Mouse (Mus musculus) lung, adult 2 months (tissue): Measurements from ENCODE around the gene Strn. TPM values are rescaled to one million over a fixed set of nuclear protein-coding genes. Genes with fewer than 3 reads are reported as not detected.

ENCODE experiments used
- DNase-seq: peaks from one replicate; pipeline ENCODE4 v3.0.0; 2022
- H3K4me1 ChIP-seq: fragments of 200-500 bp; 2 replicates; pipeline ENCODE4 v1.6.1; 2011; ENCODE audit warnings: low read length; ENCODE audit not compliant: control insufficient read depth, insufficient read depth
- H3K4me3 ChIP-seq: fragments of 200-500 bp; replicated peaks from 2 replicates; pipeline ENCODE3; 2011; ENCODE audit warnings: low read depth, mild to moderate bottlenecking, control low read depth, low read length; ENCODE audit errors: extremely low read depth
- CTCF ChIP-seq: fragments of 200-500 bp; IDR thresholded peaks from 2 replicates; pipeline ENCODE4 v1.5.1; 2011; ENCODE audit warnings: mild to moderate bottlenecking, low read length, control low read depth; ENCODE audit not compliant: insufficient read depth
- POLR2A ChIP-seq: fragments of 200-500 bp; IDR thresholded peaks from 2 replicates; pipeline ENCODE4 v1.6.1; 2011; ENCODE audit warnings: low read depth, mild to moderate bottlenecking, control low read depth, low read length, borderline replicate concordance; ENCODE audit errors: extremely low read depth
- WGBS: fragments of 180-500 bp; shearing (Covaris S2); methylation state at CpG from one replicate; pipeline ENCODE4 v1.1.7; 2018; 5-methylcytosine and 5-hydroxymethylcytosine counted together
- polyA plus RNA-seq: library from polyadenylated mRNA; depleted of rRNA; stranded (reverse); fragments of >200 nt; gene quantifications from 2 replicates; pipeline ENCODE4 v1.2.3, GENCODE M21; 2012; rRNA removed

The Strn gene
- 7.2 and 9.6 TPM in 2 replicates for polyA plus RNA-seq

DNA sequence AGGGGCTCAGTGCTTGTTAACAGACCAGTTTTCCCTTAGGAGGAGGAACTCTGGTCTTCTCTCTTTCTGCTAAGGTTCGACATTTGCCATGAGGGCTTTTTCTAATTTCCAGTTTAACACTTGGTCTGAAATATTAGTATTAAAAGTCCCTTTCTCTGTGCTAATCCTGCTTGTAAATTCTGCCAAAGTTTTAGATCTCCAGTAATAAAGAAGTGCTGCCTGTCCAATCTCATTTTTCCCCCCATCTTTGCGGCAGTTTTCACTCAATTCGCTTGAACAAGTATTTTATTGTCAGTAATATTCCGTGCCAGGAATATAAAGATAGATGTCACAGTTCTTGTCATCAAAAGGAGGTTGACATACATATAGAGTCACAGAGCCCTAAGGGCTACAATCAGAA, at the start of gene Strn:
Gene Strn (minus strand): TSS at position 101 of the 400 bp plus-strand sequence.
- no peak for TF ChIP-seq POLR2A
- TF ChIP-seq CTCF, result no peak
- no peak for DNase-seq
- WGBS, result 33% methylated on average over 4 of the region's 4 CpGs
- peaks cover 10% of the 10 kb centered on the region for H3K4me1 ChIP-seq
- peak within 1 kb of the TSS; percentile 78 for H3K4me3 ChIP-seq

DNA sequence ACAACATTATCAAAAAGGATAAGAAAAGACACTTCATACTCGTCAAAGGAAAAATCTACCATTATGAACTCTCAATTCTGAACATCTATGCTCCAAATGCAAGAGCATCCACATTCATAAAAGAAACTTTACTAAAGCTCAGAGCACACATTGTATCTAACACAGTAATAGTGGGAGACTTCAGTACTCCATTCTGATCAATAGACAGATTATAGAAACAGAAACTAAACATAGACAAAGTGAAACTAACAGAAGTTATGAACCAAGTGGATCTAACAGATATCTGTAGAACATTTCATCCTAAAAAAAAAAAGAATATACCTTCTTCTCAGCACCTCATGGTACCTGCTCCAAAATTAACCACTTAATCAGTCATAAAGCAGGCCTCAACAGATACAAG, 41.8 kb upstream of the Strn start:
- TF ChIP-seq CTCF, result no peak
- TF ChIP-seq POLR2A, result no peak
- 93% methylated on average over 1 of the region's 1 CpGs for WGBS
- Histone ChIP-seq H3K4me1 (no peaks in the 10 kb centered on the region), H3K4me3 (no peak overlapping the region)
- DNase-seq, result no peak

DNA sequence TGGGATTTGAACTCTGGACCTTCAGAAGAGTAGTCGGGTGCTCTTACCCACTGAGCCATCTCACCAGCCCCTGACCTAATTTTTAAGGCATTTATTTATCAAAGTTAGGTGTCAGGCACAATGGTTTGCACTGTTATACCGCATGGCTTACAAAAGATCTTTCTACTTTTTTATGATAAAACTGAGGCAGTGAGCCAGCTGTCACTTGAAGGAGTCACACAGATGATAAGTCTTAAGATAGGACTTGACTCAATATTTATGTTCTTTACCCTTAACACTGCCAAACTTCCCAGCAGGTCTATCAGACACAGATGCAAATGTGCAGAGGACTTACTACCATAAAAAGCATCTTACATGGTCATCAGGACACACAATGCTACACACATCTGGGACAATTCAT, 35.3 kb upstream of the Strn start:
- no peaks in the 10 kb centered on the region; the same call in 1 of the 2 replicates for H3K4me1 ChIP-seq
- TF ChIP-seq POLR2A (no peak), CTCF (no peak)
- H3K4me3 ChIP-seq, result no peak overlapping the region
- 77% methylated on average over 2 of the region's 2 CpGs for whole genome bisulfite sequencing
- DNase-seq, result no peak

DNA sequence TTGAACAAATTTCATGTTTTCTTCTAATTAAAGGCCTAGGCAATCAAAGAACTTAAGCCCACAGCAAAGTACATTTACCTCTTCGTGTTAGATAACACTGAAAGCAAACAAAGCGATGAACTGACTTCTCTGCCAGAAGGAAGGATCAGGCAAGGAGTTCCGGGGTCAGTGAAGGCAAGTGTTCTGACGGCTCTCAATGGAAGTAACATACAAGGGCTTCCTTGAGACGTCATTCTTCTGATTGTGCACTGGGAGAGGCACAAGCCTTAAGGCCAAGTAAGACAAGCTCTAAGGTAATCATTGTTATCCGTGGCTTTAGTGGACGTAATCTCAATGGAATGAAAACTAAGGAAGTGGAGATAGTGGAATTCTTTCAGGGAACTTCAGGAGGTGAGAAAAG, 33.9 kb upstream of the Strn start:
- DNase-seq, result no peak
- WGBS, result 54% methylated on average over 7 of the region's 7 CpGs
- no peak for TF ChIP-seq POLR2A
- TF ChIP-seq CTCF, result no peak
- Histone ChIP-seq H3K4me3 (no peak overlapping the region), H3K4me1 (no peaks in the 10 kb centered on the region; the same call in 1 of the 2 replicates)

DNA sequence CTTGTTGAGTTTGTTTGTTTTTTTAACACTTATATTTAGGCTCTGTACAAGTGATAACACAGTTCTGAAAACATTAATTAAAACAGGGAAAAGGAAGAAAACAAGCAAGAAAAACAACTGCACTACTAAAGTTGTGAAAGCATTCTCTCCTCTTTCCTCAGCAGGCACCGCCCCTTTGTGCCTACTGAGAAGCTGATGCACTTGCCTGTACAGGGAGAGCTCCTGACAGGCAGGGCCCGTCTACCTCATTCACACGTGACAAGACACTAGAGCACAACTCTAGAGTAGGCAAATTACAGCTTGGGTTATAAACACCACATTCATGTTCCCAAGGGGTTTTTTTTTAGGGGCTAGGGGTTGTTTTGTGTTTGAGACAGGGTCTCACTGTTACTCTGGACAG, 32.3 kb upstream of the Strn start:
- 66% methylated on average over 3 of the region's 3 CpGs for WGBS
- DNase-seq, result no peak
- TF ChIP-seq POLR2A (no peak), CTCF (no peak)
- Histone ChIP-seq H3K4me1 (no peaks in the 10 kb centered on the region; the same call in 1 of the 2 replicates), H3K4me3 (no peak overlapping the region)

DNA sequence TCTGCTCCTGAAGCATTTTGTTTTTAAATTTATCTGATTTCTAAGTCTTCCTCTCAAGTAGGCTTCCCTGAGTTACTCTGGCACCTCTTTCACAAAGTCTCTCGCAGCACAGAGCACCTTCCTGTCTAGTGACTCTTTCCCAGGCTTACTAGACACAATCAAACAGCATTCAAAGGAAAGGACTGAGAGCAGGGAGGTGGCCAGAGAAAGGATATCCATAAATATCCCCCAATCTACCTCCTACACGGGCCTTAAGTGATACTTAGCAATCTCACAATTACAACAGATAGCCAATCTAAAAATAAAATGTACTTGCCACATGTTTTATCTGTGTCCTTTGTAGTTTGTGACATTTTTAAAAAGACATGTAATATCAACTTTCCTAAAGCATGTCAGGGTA, 31.9 kb upstream of the Strn start:
- Histone ChIP-seq H3K4me1 (no peaks in the 10 kb centered on the region; the same call in 1 of the 2 replicates), H3K4me3 (no peak overlapping the region)
- WGBS, result 40% methylated on average over 2 of the region's 2 CpGs
- TF ChIP-seq CTCF (no peak), POLR2A (no peak)
- no peak for DNase-seq

DNA sequence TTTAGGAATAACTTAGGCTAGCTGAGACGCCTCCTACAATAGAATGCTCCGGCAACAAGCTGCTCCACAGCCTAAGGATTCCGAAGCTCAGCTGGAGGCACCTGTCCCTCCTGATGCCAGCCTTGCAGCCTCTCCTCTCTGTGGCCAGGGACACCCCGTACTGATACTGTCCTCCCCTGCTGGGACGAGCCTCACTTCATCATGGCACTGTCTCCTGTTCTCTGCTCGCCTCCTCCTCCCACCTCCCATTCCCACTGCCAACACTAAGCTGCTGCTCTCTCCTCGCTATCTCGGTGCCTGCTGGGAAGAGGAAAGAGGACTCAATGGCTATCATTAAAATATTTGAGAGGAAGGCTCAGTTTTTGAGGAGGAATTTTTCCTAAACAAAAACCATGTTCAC, 30.6 kb upstream of the Strn start:
- DNase-seq, result no peak
- TF ChIP-seq POLR2A, result no peak
- TF ChIP-seq CTCF, result no peak
- H3K4me3 ChIP-seq, result no peak overlapping the region
- 79% methylated on average over 8 of the region's 8 CpGs for WGBS
- H3K4me1 ChIP-seq, result no peaks in the 10 kb centered on the region; the same call in 1 of the 2 replicates

DNA sequence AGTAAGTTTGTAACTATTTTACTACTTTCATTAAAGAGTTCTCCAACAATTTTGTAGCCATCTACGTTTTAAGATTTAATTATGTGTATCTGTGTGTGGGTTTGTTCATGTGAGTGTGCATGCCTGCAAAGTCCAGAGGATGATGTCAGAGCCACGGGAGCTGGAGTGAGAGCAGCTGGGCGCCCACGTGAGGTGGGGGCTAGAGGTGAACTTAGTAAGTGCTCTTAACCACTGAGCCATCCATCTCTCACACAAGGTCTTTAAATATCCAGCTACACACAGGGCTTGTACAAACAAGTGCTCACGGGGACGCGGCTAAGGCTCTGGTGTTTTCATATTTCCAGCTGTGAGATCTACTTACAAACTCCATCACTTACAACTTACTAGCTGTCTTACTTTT, 29.1 kb upstream of the Strn start:
- H3K4me1 ChIP-seq, result no peaks in the 10 kb centered on the region; the same call in 1 of the 2 replicates
- WGBS, result 78% methylated on average over 7 of the region's 7 CpGs
- DNase-seq, result no peak
- TF ChIP-seq CTCF (no peak), POLR2A (no peak)
- H3K4me3 ChIP-seq, result no peak overlapping the region

DNA sequence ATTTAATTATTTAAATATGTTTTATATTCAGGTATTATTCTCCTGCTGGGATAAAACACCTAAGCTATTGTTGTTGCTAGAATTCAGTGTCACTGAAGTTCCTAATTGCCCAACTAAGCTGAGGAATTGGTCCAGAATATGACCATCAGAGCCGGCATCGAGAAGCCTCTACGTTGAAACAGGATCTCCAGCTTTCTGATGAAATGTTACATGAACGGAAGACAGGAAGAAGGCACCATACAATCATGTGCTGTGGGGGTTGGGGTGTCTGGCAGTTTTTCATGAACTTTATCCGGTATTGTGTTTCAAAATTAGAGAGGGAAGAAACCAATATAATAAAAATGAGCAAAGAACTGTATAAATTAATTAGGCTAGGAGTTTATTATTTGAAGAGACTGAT, 26.3 kb upstream of the Strn start:
- H3K4me3 ChIP-seq, result no peak overlapping the region
- no peaks in the 10 kb centered on the region for H3K4me1 ChIP-seq
- no peak for DNase-seq
- WGBS, result 75% methylated on average over 5 of the region's 5 CpGs
- TF ChIP-seq CTCF, result no peak
- no peak for TF ChIP-seq POLR2A

DNA sequence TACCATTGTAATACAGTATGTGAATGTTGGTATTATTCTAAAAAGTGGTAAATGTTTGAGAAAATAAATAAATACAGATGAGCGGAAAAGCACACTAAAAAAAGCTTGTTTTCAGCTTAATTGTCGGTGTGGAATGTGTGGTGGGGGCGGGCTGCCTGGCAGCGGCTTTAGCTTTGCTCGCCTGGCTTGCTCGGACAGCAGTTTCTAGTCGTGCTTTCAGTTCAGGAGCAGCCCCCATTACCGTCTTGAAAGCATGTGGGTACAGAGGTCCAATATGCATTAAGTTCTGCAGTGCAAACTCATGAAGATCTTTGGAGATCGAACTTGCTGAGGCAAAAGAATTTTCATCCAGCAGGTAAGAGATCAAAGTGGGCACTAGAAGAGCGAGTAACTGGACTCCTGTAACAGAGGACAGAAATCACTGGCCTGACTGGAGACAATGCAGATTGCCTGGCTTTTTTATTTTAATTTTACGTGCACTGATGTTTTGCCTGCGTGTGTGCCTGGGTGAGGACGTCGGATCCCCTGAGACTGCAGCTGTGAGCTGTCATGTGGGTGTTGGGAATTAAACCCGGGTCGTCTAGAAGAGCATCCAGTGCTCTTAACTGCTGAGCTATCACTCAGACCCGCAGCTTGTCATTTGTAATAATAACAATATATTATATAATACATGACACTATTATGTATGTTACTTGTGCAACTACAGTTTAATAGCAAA, 16.1 kb upstream of the Strn start:
- TF ChIP-seq CTCF (no peak), POLR2A (no peak)
- H3K4me3 ChIP-seq, result no peak overlapping the region
- no peaks in the 10 kb centered on the region for H3K4me1 ChIP-seq
- no peak for DNase-seq
- 69% methylated on average over 17 of the region's 17 CpGs for WGBS

DNA sequence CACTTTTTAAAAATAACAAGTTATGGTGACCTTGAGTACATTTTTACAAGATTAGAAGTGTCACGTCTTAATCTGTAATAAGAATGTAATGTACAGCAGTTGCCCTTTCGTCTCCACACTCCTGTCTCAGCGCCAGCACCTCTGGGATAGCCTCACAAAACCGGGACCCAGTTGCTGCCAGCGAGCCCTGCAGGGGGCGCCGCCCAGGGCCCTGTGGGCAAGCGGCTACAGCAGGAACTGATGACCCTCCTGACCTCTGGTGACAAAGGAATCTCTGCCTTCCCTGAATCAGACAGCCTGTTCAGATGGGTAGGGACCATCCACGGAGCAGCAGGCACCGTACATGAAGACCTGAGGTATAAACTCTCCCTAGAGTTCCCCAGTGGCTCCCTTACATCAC, 15.1 kb upstream of the Strn start:
- 70% methylated on average over 10 of the region's 10 CpGs for WGBS
- no peak for DNase-seq
- Histone ChIP-seq H3K4me1 (no peaks in the 10 kb centered on the region), H3K4me3 (no peak overlapping the region)
- TF ChIP-seq POLR2A (no peak), CTCF (no peak)
